Mouse (Mus musculus): ENCODE data around the gene Kif9. TPM values are rescaled to one million over a fixed set of nuclear protein-coding genes. Genes with fewer than 3 reads are reported as not detected.

Gene Kif9
- polyA plus RNA-seq, 1 experiment, result 3.9 TPM

DNA sequence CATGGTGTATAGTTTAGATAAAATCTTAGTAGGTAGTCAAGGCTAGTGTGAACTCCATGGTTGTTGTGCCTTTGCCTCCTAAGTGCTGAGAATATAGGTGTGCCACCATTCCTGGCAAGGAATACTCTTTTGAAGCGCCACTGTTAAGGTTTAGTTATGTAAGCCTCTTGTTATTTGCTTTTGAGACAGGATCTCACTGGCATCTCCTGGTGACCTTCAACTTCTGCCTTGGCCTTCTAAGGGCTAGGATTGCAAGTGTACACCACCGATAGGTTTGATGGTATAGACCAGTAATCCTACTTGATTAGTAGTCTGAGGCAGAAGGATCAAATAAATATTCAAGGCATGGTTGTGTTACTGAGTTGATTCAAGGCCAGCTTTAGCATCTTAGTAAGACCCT, 59.9 kb downstream of the Kif9 start:
- Histone ChIP-seq H3K4me1 (ENCODE audit: control insufficient read depth, insufficient read depth, low read length) (peaks cover 29% of the 10 kb centered on the region), H3K4me3 (ENCODE audit: insufficient read depth, low read length) (no peak overlapping the region), H3K27ac (ENCODE audit: insufficient read depth, low read depth, low read length) (no peak overlapping the region)
- no peak for TF ChIP-seq POLR2A (IDR thresholded peaks at IDR 0.05; ENCODE audit: borderline replicate concordance, low read depth, low read length)
- no peak for TF ChIP-seq CTCF (IDR thresholded peaks at IDR 0.05; ENCODE audit: low read depth, low read length)

DNA sequence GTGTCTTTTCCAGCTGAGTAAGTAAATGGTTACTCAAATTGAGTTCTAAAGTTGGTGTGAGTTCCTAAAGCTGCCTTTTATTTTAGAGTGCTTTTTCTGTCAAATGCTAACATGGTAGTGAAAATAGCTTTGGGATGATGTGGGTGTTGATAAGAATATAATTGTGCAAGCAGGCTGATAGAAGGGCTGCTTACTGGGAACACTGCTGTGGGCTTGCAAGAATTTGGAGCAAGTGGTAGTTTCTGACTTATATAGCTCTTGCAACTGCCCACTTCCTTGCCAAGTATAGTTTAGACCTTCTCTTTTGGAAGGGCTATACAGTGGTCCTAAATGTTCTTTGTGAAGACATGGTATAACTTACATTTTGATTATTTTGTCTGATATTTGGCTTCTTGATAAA, 61.8 kb downstream of the Kif9 start:
- peaks cover 31% of the 10 kb centered on the region for H3K4me1 ChIP-seq (ENCODE audit: control insufficient read depth, insufficient read depth, low read length)
- no peak for TF ChIP-seq POLR2A (IDR thresholded peaks at IDR 0.05; ENCODE audit: borderline replicate concordance, low read depth, low read length)
- no peak for TF ChIP-seq CTCF (IDR thresholded peaks at IDR 0.05; ENCODE audit: low read depth, low read length)

DNA sequence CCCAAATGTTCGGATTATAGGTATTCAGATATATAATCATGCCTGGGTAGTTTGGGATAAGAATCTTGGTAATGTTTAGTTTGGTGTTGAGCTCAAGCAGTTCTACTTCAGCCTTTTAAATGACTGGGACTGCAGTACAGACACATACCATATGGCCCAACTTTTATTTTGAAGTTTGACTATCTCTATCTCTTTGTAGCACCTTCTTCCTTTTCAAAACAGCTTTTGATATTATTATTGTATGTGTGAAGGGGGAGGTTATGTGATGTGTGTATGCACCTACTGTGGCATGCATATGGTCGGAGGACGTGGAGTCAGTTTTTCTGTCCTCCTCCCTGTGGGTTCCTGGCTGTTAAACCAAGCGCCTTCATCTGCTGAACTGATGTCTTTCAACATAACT, 65.2 kb downstream of the Kif9 start:
- TF ChIP-seq CTCF (IDR thresholded peaks at IDR 0.05; ENCODE audit: low read depth, low read length), result no peak
- TF ChIP-seq POLR2A (IDR thresholded peaks at IDR 0.05; ENCODE audit: borderline replicate concordance, low read depth, low read length), result no peak
- peaks cover 8% of the 10 kb centered on the region for H3K4me1 ChIP-seq (ENCODE audit: control insufficient read depth, insufficient read depth, low read length)
- H3K4me3 ChIP-seq (ENCODE audit: insufficient read depth, low read length), result no peak overlapping the region
- no peak overlapping the region for H3K27ac ChIP-seq (ENCODE audit: insufficient read depth, low read depth, low read length)

More for the DNA sequence above, 61.8 kb downstream of the Kif9 start:
- no peak overlapping the region for H3K27ac ChIP-seq (ENCODE audit: insufficient read depth, low read depth, low read length)
- no peak overlapping the region for H3K4me3 ChIP-seq (ENCODE audit: insufficient read depth, low read length)

DNA sequence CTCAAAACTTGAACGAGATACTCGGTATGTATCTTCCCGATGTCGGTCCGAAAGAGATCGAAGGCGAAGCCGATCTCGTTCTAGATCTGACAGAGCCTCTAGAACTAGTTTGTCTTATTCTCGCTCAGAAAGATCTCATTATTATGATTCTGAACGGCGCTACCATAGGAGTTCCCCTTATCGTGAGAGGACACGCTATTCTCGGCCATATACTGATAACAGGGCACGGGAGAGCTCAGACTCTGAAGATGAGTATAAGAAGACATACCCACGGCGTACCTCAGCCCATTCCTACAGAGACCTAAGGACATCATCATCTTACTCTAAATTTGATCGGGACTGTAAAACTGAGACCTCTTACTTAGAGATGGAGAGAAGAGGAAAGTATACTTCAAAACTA, 71.5 kb downstream of the Kif9 start:
- no peak overlapping the region for H3K4me3 ChIP-seq (ENCODE audit: insufficient read depth, low read length)
- no peak for TF ChIP-seq CTCF (IDR thresholded peaks at IDR 0.05; ENCODE audit: low read depth, low read length)
- TF ChIP-seq POLR2A (IDR thresholded peaks at IDR 0.05; ENCODE audit: borderline replicate concordance, low read depth, low read length), result no peak
- no peak overlapping the region for H3K27ac ChIP-seq (ENCODE audit: insufficient read depth, low read depth, low read length)
- no peaks in the 10 kb centered on the region for H3K4me1 ChIP-seq (ENCODE audit: control insufficient read depth, insufficient read depth, low read length)

DNA sequence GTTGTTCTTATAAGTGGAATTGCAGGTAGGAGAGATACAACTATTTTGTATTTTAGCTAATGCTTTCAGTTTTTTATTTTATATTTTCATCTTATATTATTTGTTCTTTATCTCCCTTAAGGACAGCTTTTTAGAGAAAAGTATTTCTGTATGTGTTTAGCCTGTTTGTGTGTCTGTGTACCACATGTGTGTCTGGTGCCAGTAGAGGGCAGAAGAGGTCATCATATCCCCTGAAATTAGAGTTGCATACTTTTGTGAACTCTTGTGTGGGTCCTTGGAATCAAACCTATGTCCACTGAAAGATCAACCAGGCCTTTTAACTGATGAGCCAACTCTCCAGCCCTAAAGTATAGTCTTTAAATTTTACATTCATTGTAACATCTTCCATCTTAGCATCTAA, 91.6 kb downstream of the Kif9 start:
- Histone ChIP-seq H3K4me3 (ENCODE audit: insufficient read depth, low read length) (no peak overlapping the region), H3K4me1 (ENCODE audit: control insufficient read depth, insufficient read depth, low read length) (no peaks in the 10 kb centered on the region), H3K27ac (ENCODE audit: insufficient read depth, low read depth, low read length) (no peak overlapping the region)
- TF ChIP-seq CTCF (IDR thresholded peaks at IDR 0.05; ENCODE audit: low read depth, low read length) (no peak), POLR2A (IDR thresholded peaks at IDR 0.05; ENCODE audit: borderline replicate concordance, low read depth, low read length) (no peak)

Other genes starting within 250 kb of the Kif9 start
- 0.19 TPM in 1 of 2 replicates, not detected in the other for gene Cspg5, start 233.2 kb upstream of the Kif9 start, polyA plus RNA-seq (2012; ENCODE audit: insufficient read depth, insufficient read length, missing spikeins)
- 3.8 and 4.3 TPM in 2 replicates for gene Elp6, start 171.8 kb upstream of the Kif9 start, polyA plus RNA-seq (2012; ENCODE audit: insufficient read depth, insufficient read length, missing spikeins)
- gene Scap, start 143.7 kb upstream of the Kif9 start, polyA plus RNA-seq (2012; ENCODE audit: insufficient read depth, insufficient read length, missing spikeins), result 19.5 and 25.0 TPM in 2 replicates
- gene Ptpn23, start 68.7 kb upstream of the Kif9 start, polyA plus RNA-seq (2012; ENCODE audit: insufficient read depth, insufficient read length, missing spikeins), result 28.5 and 29.9 TPM in 2 replicates
- 4.7 and 5.3 TPM in 2 replicates for gene Ngp, start 57.2 kb upstream of the Kif9 start, polyA plus RNA-seq (2012; ENCODE audit: insufficient read depth, insufficient read length, missing spikeins)
- gene Klhl18, start 264 bp upstream of the Kif9 start, polyA plus RNA-seq (2012; ENCODE audit: insufficient read depth, insufficient read length, missing spikeins), result 17.4 and 19.3 TPM in 2 replicates
- gene Setd2, start 55.6 kb downstream of the Kif9 start, polyA plus RNA-seq (2012; ENCODE audit: insufficient read depth, insufficient read length, missing spikeins), result 63.3 and 71.5 TPM in 2 replicates
- gene Nradd, start 147.5 kb downstream of the Kif9 start, polyA plus RNA-seq (2012; ENCODE audit: insufficient read depth, insufficient read length, missing spikeins), result 6.8 and 10.0 TPM in 2 replicates
- 50.4 and 51.9 TPM in 2 replicates for gene Nbeal2, start 177.2 kb downstream of the Kif9 start, polyA plus RNA-seq (2012; ENCODE audit: insufficient read depth, insufficient read length, missing spikeins)
- gene Ccdc12, start 179.5 kb downstream of the Kif9 start, polyA plus RNA-seq (2012; ENCODE audit: insufficient read depth, insufficient read length, missing spikeins), result 134 and 143 TPM in 2 replicates

All from bone marrow macrophage, adult 2 months (primary cell).